Mouse (Mus musculus) left cerebral cortex, postnatal 10 days (tissue): ENCODE data around the gene Hopx. TPM values are rescaled to one million over a fixed set of nuclear protein-coding genes. Genes with fewer than 3 reads are reported as not detected.

Source experiments
- DNase-seq, 2 experiments: peaks; one replicate each; pipeline ENCODE4 v3.0.0; 2021 to 2022; ENCODE audit warnings: low spot score in 2 of 2, mixed read lengths in 1 of 2; ENCODE audit errors: extremely low spot score in 1 of 2
- intact Hi-C: fragments of 180-260 bp; cut with DNase I; formaldehyde crosslinking; loops from one replicate; pipeline ENCODE4 v1.15.1; 2025
- total RNA-seq, 2 experiments: library from RNA; stranded (reverse); gene quantifications; 2 replicates each; pipeline ENCODE4 v1.2.3; 2021

The Hopx gene
- 10 to 100 TPM; 20.5 to 23.1 TPM for total RNA-seq

GRCm38 (mm10) chr5:77114817-77115731, at the start of gene Hopx:
Hopx (minus strand) TSS chr5:77115121.
- DNase-seq = peak; percentile 58 to 77
- intact Hi-C loops = no loop called here

GRCm38 (mm10) chr5:77163597-77163996, 48.7 kb upstream of the Hopx start:
- intact Hi-C loops = no loop called here
- no peak for DNase-seq

- no peak for DNase-seq
- intact Hi-C loops = no loop called here
Observed at GRCm38 (mm10) chr5:77162566-77162965, 47.6 kb upstream of the Hopx start.

- no peak for DNase-seq
- intact Hi-C loops = no loop called here
Observed at GRCm38 (mm10) chr5:77157777-77158540, 43.0 kb upstream of the Hopx start.

GRCm38 (mm10) chr5:77156938-77157337, 42.0 kb upstream of the Hopx start:
- peak in 1 of 2 experiments; percentile 33 for DNase-seq
- intact Hi-C loops = no loop called here

- DNase-seq = no peak
- intact Hi-C loops = no loop called here
Observed at GRCm38 (mm10) chr5:77155526-77155925, 40.6 kb upstream of the Hopx start.

- intact Hi-C loops = no loop called here
- no peak for DNase-seq
Observed at GRCm38 (mm10) chr5:77154812-77155211, 39.9 kb upstream of the Hopx start.

GRCm38 (mm10) chr5:77151738-77152137, 36.8 kb upstream of the Hopx start:
- intact Hi-C loops = no loop called here
- DNase-seq = no peak

GRCm38 (mm10) chr5:77151075-77151474, 36.2 kb upstream of the Hopx start:
- no peak for DNase-seq
- intact Hi-C loops = no loop called here

- intact Hi-C loops = no loop called here
- DNase-seq = no peak
Observed at GRCm38 (mm10) chr5:77148021-77148621, 33.2 kb upstream of the Hopx start.

GRCm38 (mm10) chr5:77146459-77147170, 31.7 kb upstream of the Hopx start:
- intact Hi-C loops = no loop called here
- no peak for DNase-seq

- no peak for DNase-seq
- intact Hi-C loops = no loop called here
Observed at GRCm38 (mm10) chr5:77144647-77145046, 29.7 kb upstream of the Hopx start.

GRCm38 (mm10) chr5:77143076-77143475, 28.2 kb upstream of the Hopx start:
- intact Hi-C loops = no loop called here
- no peak for DNase-seq

GRCm38 (mm10) chr5:77141336-77141735, 26.4 kb upstream of the Hopx start:
- DNase-seq = no peak
- intact Hi-C loops = no loop called here

GRCm38 (mm10) chr5:77140861-77141260, 25.9 kb upstream of the Hopx start:
- intact Hi-C loops = no loop called here
- no peak for DNase-seq

GRCm38 (mm10) chr5:77140108-77140507, 25.2 kb upstream of the Hopx start:
- no peak for DNase-seq
- intact Hi-C loops = no loop called here

GRCm38 (mm10) chr5:77137701-77138265, 22.9 kb upstream of the Hopx start:
- intact Hi-C loops = no loop called here
- DNase-seq = peak; percentile 9 to 50

GRCm38 (mm10) chr5:77136684-77137224, 21.8 kb upstream of the Hopx start:
- no peak for DNase-seq
- intact Hi-C loops = no loop called here
